Mouse (Mus musculus) Patski (cell line): ENCODE measurements around the gene Tmem150c. TPM values are rescaled to one million over a fixed set of nuclear protein-coding genes. Genes with fewer than 3 reads are reported as not detected.

ENCODE experiments used
- ATAC-seq: fragments of 100-300 bp; one replicate; pipeline ENCODE4 v1.8.0; 2021
- CTCF ChIA-PET: fragments of 350-600 bp; sonication (Branson Sonifier 250); formaldehyde crosslinking; loops from one replicate; lab custom pipeline; 2022; ENCODE audit warnings: inconsistent platforms; lab: Charles Lee
- POLR2A ChIA-PET: fragments of 350-600 bp; sonication (Branson Sonifier 250); formaldehyde crosslinking; loops from one replicate; lab custom pipeline; 2022; ENCODE audit warnings: antibody characterized with exemption, inconsistent platforms; lab: Charles Lee
- DNase-seq: peaks from one replicate; pipeline ENCODE4 v3.0.0-alpha.2; 2011; ENCODE audit warnings: low read depth, low spot score
- H3K27me3 ChIP-seq: fragments of 371-371 bp; one replicate; pipeline ENCODE4 v1.5.1; 2021
- CTCF ChIP-seq: fragments of 100-300 bp; IDR thresholded peaks from one replicate; pipeline ENCODE4 v1.5.1; 2021
- in situ Hi-C: fragments of 300-500 bp; cut with MboI; formaldehyde crosslinking; loops from 3 replicates; pipeline ENCODE4 v1.11.1; 2018; ENCODE audit warnings: low pct_unique_long_range_greater_than_20kb, mixed read lengths
- polyA plus RNA-seq: library from polyadenylated mRNA; unstranded; gene quantifications from one replicate; pipeline ENCODE4 v1.2.3, GENCODE M21; 2021

The Tmem150c gene
- polyA plus RNA-seq, 1 experiment from 2014 or later: not detected

- in situ Hi-C loops: loop anchor here (25.0 kb wide), 1 partner anchor 829 kb away; no protein-coding TSS in a partner anchor
- DNase-seq (no peak), ATAC-seq (no peak)
- no peak for TF ChIP-seq CTCF
- ChIA-PET POLR2A (interaction anchor here (1.4 kb wide), 1 partner anchor 62 kb away, joined by 4 read pairs; no protein-coding TSS in a partner anchor), CTCF (interaction anchor here (2.7 kb wide), 1 partner anchor 114 kb away, joined by 8 read pairs; no protein-coding TSS in a partner anchor)
- H3K27me3 ChIP-seq: no peaks in the 10 kb centered on the region
These were observed 118.3 kb downstream of the Tmem150c start for GRCm38 (mm10) chr5:100041272-100041671.

DNA sequence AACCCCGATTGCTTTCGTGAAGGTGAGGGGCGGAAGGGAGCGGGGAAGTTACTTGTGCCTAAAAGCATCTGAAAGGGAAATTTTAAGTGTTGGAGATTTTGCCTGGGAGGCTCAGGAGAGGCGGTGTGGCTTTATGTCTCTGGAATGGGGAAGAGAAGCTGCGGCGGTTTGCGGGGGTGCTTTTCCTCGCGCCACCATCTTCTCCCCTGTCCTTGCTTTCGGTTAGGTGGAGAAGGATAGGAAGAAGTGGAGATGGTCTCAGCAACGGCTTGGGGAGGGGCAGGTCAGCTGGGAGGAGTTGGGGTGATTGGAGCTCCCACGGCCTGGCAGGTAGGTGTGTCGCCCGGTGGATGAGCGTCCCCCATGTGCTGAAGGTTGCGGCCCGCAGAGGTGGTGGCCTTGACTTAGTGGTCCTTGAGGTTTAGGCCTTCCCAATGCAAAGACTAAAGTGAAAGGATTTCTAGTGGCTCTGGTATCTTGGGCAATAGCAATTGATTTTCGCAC, 119.3 kb downstream of the Tmem150c start:
- peak; percentile 4 for ATAC-seq

GRCm38 (mm10) chr5:100039602-100040142, 119.9 kb downstream of the Tmem150c start, which contains the start of the genes Hnrnpdl and Enoph1:
Hnrnpdl (minus strand) TSS chr5:100039664.
Enoph1 (plus strand) TSS chr5:100039985.
- peak; percentile 71 for DNase-seq
- H3K27me3 ChIP-seq: no peaks in the 10 kb centered on the region
- no peak for TF ChIP-seq CTCF
- POLR2A ChIA-PET: interaction anchor here (1.3 to 1.4 kb wide), 2 partner anchors 12 to 60 kb away, joined by 3 to 4 read pairs; no protein-coding TSS in a partner anchor
- ATAC-seq: peak; percentile 85
- CTCF ChIA-PET: interaction anchor here (1.6 to 3.0 kb wide), 3 partner anchors 33 to 66 kb away, joined by 5 to 8 read pairs (median 6); no protein-coding TSS in a partner anchor
- in situ Hi-C loops: loop anchor here (5.0 to 25.0 kb wide), 3 partner anchors 65 to 827 kb away; partner anchors contain the start of genes 4930524J08Rik and Hnrnpd

More for the DNA sequence above, 119.3 kb downstream of the Tmem150c start:
- ChIA-PET CTCF (interaction anchor here (2.7 kb wide), 1 partner anchor 113 kb away, joined by 8 read pairs; no protein-coding TSS in a partner anchor), POLR2A (interaction anchor here (1.3 to 1.4 kb wide), 2 partner anchors 12 to 61 kb away, joined by 3 to 4 read pairs; no protein-coding TSS in a partner anchor)
- DNase-seq: no peak
- H3K27me3 ChIP-seq: no peaks in the 10 kb centered on the region
- in situ Hi-C loops: loop anchor here (25.0 kb wide), 1 partner anchor 828 kb away; no protein-coding TSS in a partner anchor
- no peak for TF ChIP-seq CTCF

GRCm38 (mm10) chr5:100038714-100039601, 120.7 kb downstream of the Tmem150c start:
- DNase-seq (peak; percentile 65), ATAC-seq (peak; percentile 86)
- H3K27me3 ChIP-seq: no peaks in the 10 kb centered on the region
- no peak for TF ChIP-seq CTCF
- POLR2A ChIA-PET: interaction anchor here (1.0 to 1.9 kb wide), 4 partner anchors 9 to 87 kb away, joined by 3 to 8 read pairs (median 4); no protein-coding TSS in a partner anchor
- CTCF ChIA-PET: interaction anchor here (1.1 to 3.0 kb wide), 9 partner anchors 10 to 111 kb away, joined by 3 to 8 read pairs (median 4); no protein-coding TSS in a partner anchor
- in situ Hi-C loops: loop anchor here (5.0 to 25.0 kb wide), 3 partner anchors 64 to 827 kb away; partner anchors contain the start of genes 4930524J08Rik and Hnrnpd

GRCm38 (mm10) chr5:100037965-100038713, 121.5 kb downstream of the Tmem150c start:
- ChIA-PET CTCF (interaction anchor here (1.1 to 3.0 kb wide), 9 partner anchors 11 to 110 kb away, joined by 3 to 8 read pairs (median 4); no protein-coding TSS in a partner anchor), POLR2A (interaction anchor here (1.0 to 1.9 kb wide), 3 partner anchors 8 to 87 kb away, joined by 3 to 8 read pairs (median 4); no protein-coding TSS in a partner anchor)
- TF ChIP-seq CTCF: no peak
- DNase-seq (no peak), ATAC-seq (peak; percentile 14)
- no peaks in the 10 kb centered on the region for H3K27me3 ChIP-seq
- in situ Hi-C loops: loop anchor here (5.0 to 25.0 kb wide), 3 partner anchors 63 to 826 kb away; partner anchors contain the start of genes 4930524J08Rik and Hnrnpd

DNA sequence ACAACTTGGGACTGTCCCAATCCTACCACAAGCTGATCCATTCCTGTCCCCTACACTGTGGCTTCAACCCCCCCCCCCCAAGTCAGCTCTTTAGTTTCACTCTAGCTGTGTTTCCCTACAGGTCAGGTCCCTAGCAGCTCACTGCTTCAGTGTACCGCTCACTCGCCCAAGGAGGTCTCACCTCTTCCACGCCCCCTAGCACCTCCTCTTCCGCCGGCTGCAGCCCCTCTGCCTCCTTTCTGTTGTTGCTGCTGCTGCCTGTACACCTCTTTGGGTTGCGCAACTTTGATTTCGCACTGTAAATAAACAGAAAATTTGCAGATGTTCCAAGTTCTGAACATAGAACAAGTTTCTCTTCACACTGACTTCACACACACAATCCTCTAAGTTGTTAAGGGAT, 122.9 kb downstream of the Tmem150c start:
- H3K27me3 ChIP-seq: no peaks in the 10 kb centered on the region
- ATAC-seq (no peak), DNase-seq (no peak)
- no peak for TF ChIP-seq CTCF
- ChIA-PET CTCF (interaction anchor here (0.7 kb wide), 1 partner anchor 26 kb away, joined by 3 read pairs; no protein-coding TSS in a partner anchor), POLR2A (interaction anchor here (1.0 kb wide), 1 partner anchor 66 kb away, joined by 5 read pairs; no protein-coding TSS in a partner anchor)
- in situ Hi-C loops: loop anchor here (5.0 to 25.0 kb wide), 3 partner anchors 62 to 824 kb away; partner anchors contain the start of genes 4930524J08Rik and Hnrnpd

DNA sequence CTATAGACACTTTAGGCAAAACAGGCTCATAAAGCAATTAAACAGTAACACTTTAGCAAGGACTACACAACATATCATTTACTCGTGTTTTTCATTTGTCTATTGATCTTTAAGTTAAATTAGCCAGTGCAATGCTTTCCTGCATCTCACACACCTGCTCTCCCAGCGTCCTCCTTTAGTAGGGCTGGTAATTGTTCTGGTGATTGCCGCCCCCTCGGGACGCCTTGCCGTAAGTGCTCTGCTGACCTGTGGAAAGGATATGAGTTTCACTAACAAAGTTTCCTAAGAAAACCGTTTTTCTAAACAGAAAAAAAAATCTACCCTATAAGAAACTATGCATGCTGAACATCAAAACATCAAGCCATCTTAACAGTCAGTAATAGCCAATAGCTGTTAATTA, 123.7 kb downstream of the Tmem150c start:
- ChIA-PET CTCF (no interaction called here), POLR2A (interaction anchor here (1.0 kb wide), 1 partner anchor 65 kb away, joined by 5 read pairs; no protein-coding TSS in a partner anchor)
- DNase-seq (no peak), ATAC-seq (no peak)
- no peaks in the 10 kb centered on the region for H3K27me3 ChIP-seq
- no peak for TF ChIP-seq CTCF
- in situ Hi-C loops: loop anchor here (5.0 to 25.0 kb wide), 3 partner anchors 61 to 824 kb away; partner anchors contain the start of genes 4930524J08Rik and Hnrnpd

- ChIA-PET POLR2A (interaction anchor here (0.9 to 1.7 kb wide), 2 partner anchors 84 to 102 kb away, joined by 3 to 4 read pairs; no protein-coding TSS in a partner anchor), CTCF (interaction anchor here (1.2 to 1.4 kb wide), 2 partner anchors 19 to 27 kb away, joined by 3 read pairs; no protein-coding TSS in a partner anchor)
- no peak for TF ChIP-seq CTCF
- ATAC-seq: no peak
- in situ Hi-C loops: loop anchor here (5.0 to 25.0 kb wide), 3 partner anchors 35 to 820 kb away; partner anchors contain the start of genes 4930524J08Rik and Hnrnpd
- no peaks in the 10 kb centered on the region for H3K27me3 ChIP-seq
- DNase-seq: no peak
These were observed 127.0 kb downstream of the Tmem150c start for GRCm38 (mm10) chr5:100032646-100033045.
